Mouse (Mus musculus) olfactory bulb, adult 2 months (tissue): ENCODE results near the gene Il1f5.

Experiments
- CTCF ChIP-seq: fragments of 200-500 bp; IDR thresholded peaks from 2 replicates; pipeline ENCODE4 v1.5.1; 2012; ENCODE audit warnings: low read depth, mild to moderate bottlenecking, low read length, moderate library complexity; ENCODE audit not compliant: insufficient read depth
- POLR2A ChIP-seq: fragments of 200-500 bp; IDR thresholded peaks from 2 replicates; pipeline ENCODE4 v1.6.1; 2012; ENCODE audit warnings: mild to moderate bottlenecking, low read depth, low read length, moderate library complexity; ENCODE audit not compliant: insufficient read depth

DNA sequence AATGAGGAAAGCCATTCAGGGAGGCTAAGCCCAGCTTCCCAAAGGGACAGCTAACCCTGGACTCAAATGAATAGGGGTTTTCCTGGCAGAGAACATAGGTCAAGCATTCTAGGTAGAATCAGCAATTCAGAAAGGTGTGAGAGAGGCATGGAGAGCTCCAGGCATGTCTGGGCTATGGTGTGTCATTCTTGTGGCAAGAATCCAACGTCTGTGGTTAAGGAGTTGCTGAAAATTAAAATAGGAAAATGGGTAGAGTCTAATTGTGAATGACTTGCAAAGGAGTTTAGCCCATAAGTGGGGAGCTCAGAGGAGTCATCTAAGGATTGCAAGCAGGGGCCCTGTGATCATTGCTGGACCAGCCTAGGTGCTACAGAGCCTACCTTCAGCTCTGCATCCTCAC is 17.9 kb downstream of the Il1f5 start:
- TF ChIP-seq CTCF (no peak), POLR2A (no peak)
